Mouse (Mus musculus): ENCODE measurements at regions not wholly inside any gene's neighbourhood (a gene's known extent, or its start where the extent isn't known, plus 50 kb on each side); places are given as distances from the start of the nearest gene placed in this dataset.

DNA sequence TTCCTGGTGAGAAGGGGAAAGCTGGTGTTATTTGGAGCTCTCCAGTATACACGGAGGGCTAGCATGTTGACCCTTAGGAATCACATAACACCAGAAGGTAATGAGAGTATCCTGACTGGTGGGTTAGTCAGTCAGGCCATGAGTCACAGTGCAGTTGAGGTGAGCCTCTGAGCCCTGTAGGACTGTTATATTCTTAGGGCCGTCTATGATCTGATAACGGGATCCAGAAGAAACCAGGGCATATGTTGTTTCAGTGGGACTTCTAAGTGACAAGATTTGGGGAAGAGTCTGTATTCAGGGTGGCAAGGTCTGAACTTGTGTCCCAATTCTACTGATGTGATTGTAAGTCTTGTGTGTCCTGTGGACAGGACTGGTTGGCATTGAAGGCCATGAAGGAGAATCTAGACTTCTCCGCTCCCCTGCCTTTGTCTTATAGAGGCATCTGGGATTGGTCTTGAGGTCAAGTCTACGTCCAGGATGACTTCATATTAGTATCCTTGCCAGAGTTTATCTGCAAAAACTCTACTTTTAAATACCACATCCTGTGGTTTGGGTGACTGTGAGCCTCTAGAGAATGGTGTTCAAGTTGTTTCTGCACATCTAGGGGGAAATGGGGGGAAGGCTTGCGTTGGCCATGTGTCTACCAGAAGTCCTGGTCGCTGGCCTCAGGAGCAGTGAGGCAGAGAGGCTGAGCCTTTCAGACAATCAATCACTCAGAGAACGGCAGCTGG lies 71.2 kb downstream of the Itgb2l start:
- H3K9me3 ChIP-seq (replicated peaks; ENCODE audit: low read length): peaks cover 3% of the 10 kb centered on the region
- in situ Hi-C loops (cut with MboI; ENCODE audit: low pct_ligation_motif_present, low pct_unique_long_range_greater_than_20kb, low sequenced_read_pairs) (loop anchor here (5.0 kb wide), 1 partner anchor 95 kb away; the partner anchor contains the start of gene Pcp4), dilution Hi-C loops (cut with MboI; ENCODE audit: extremely low pct_ligation_motif_present, extremely low pct_unique_long_range_greater_than_20kb, low sequenced_read_pairs) (no loop called here)
- no peak overlapping the region for H3K4me3 ChIP-seq (replicated peaks in 1 of 3; ENCODE audit: low read depth in 2 of 3, low read length in 2 of 3, poor library complexity in 1 of 3)
- no peak for TF ChIP-seq MAFK (IDR thresholded peaks at IDR 0.05; ENCODE audit: insufficient replicate concordance, low read length)
- 0 out of 2 replicates have a peak, but pooled peaks have one; percentile 28 for TF ChIP-seq UBTF (IDR thresholded peaks at IDR 0.05; ENCODE audit: low read depth, low read length)
- TF ChIP-seq BHLHE40 (IDR thresholded peaks at IDR 0.05; ENCODE audit: low read depth, low read length): peak; percentile 40; the same call in 1 of the 2 replicates
- peak; percentile 45; the same call in 1 of the 2 replicates for TF ChIP-seq MEF2A (IDR thresholded peaks at IDR 0.05; ENCODE audit: borderline replicate concordance, low read depth, low read length)
- peak; percentile 43 for TF ChIP-seq IRF4 (IDR thresholded peaks at IDR 0.05; ENCODE audit: low read depth, low read length)
- no peak for TF ChIP-seq ZKSCAN1 (IDR thresholded peaks at IDR 0.05; ENCODE audit: borderline replicate concordance, low read depth, low read length)
- no peak for TF ChIP-seq CTCF (conservative IDR thresholded peaks at IDR 0.05 in 1 of 2, IDR thresholded peaks at IDR 0.05 in 1 of 2; ENCODE audit: low read depth in 2 of 2, low read length in 2 of 2)
- 0 out of 2 replicates have a peak, but pooled peaks have one; percentile 38 for TF ChIP-seq MYC (IDR thresholded peaks at IDR 0.05; ENCODE audit: low read depth, low read length)
- peak; percentile 65 for TF ChIP-seq ETS1 (conservative IDR thresholded peaks at IDR 0.05; ENCODE audit: low read depth, low read length)
- TF ChIP-seq TCF12 (IDR thresholded peaks at IDR 0.05; ENCODE audit: low read depth, low read length): peak; percentile 48; the same call in 1 of the 2 replicates
- TF ChIP-seq JUN (IDR thresholded peaks at IDR 0.05; ENCODE audit: insufficient read depth, low read depth, low read length): 0 out of 2 replicates have a peak, but pooled peaks have one; percentile 2
- peak; percentile 58 for TF ChIP-seq EP300 (IDR thresholded peaks at IDR 0.05; ENCODE audit: low read length)
- peak; percentile 64 for DNase-seq (ENCODE audit: extremely low read depth)
- H3K79me2 ChIP-seq (replicated peaks; ENCODE audit: control insufficient read depth, extremely low read depth, insufficient read depth, poor library complexity, severe bottlenecking): no peaks in the 10 kb centered on the region
- peaks cover 21 to 37% of the 10 kb centered on the region in 2 experiments for H3K4me1 ChIP-seq (ENCODE audit: control insufficient read depth in 1 of 2, insufficient read depth in 2 of 2)
- no peak overlapping the region for H3K27ac ChIP-seq (ENCODE audit: insufficient read depth, low read depth)
- no peaks in the 10 kb centered on the region for H3K36me3 ChIP-seq (replicated peaks in 1 of 2; ENCODE audit: control insufficient read depth in 1 of 2, insufficient read depth in 1 of 2, low read length in 1 of 2)
- H3K4me2 ChIP-seq (ENCODE audit: insufficient read depth, low read depth, poor library complexity, severe bottlenecking): peak overlapping the region; percentile 4; the same call in 1 of the 2 replicates
- H3K9ac ChIP-seq (ENCODE audit: insufficient read depth, low read depth): no peak overlapping the region
- no peaks in the 10 kb centered on the region for H3K27me3 ChIP-seq (replicated peaks)

DNA sequence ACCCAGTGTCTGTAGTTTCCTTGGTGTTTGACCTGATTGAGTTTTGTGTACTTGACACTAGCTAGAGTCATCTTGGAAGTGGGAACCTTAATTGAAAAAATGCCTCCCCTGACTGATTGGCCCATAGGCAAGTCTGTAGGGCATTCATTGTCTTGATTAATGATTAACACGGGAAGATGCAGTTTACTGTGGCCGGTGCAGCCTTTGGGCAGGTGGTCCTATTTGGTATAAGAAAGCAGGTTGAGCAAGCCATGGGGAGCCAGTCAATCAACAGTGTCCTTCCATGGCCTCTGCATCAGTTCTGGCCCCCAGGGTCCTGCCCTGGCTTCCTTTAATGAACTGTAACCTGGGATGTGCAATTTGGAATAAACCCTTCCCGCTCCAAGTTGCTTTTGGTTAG lies 72.3 kb downstream of the Itgb2l start:
- in situ Hi-C loops (cut with MboI; ENCODE audit: low pct_ligation_motif_present, low pct_unique_long_range_greater_than_20kb, low sequenced_read_pairs): loop anchor here (5.0 kb wide), 1 partner anchor 96 kb away; the partner anchor contains the start of gene Pcp4
- H3K27ac ChIP-seq (ENCODE audit: insufficient read depth, low read depth): no peak overlapping the region
- H3K4me1 ChIP-seq (ENCODE audit: control insufficient read depth in 1 of 2, insufficient read depth in 2 of 2): peaks cover 20 to 37% of the 10 kb centered on the region in 2 experiments
- DNase-seq (ENCODE audit: extremely low read depth): no peak
- H3K9ac ChIP-seq (ENCODE audit: insufficient read depth, low read depth): no peak overlapping the region
- dilution Hi-C loops (cut with MboI; ENCODE audit: extremely low pct_ligation_motif_present, extremely low pct_unique_long_range_greater_than_20kb, low sequenced_read_pairs): no loop called here
- no peak overlapping the region for H3K4me3 ChIP-seq (replicated peaks in 1 of 3; ENCODE audit: low read depth in 2 of 3, low read length in 2 of 3, poor library complexity in 1 of 3)
- no peaks in the 10 kb centered on the region for H3K27me3 ChIP-seq (replicated peaks)
- no peaks in the 10 kb centered on the region for H3K36me3 ChIP-seq (replicated peaks in 1 of 2; ENCODE audit: control insufficient read depth in 1 of 2, insufficient read depth in 1 of 2, low read length in 1 of 2)
- no peak overlapping the region for H3K4me2 ChIP-seq (ENCODE audit: insufficient read depth, low read depth, poor library complexity, severe bottlenecking)
- H3K79me2 ChIP-seq (replicated peaks; ENCODE audit: control insufficient read depth, extremely low read depth, insufficient read depth, poor library complexity, severe bottlenecking): no peaks in the 10 kb centered on the region
- no peak for TF ChIP-seq USF2 (conservative IDR thresholded peaks at IDR 0.05; ENCODE audit: low read depth, low read length)
- no peak for TF ChIP-seq MYC (IDR thresholded peaks at IDR 0.05; ENCODE audit: low read depth, low read length)
- no peak for TF ChIP-seq JUN (IDR thresholded peaks at IDR 0.05; ENCODE audit: insufficient read depth, low read depth, low read length)
- TF ChIP-seq CHD2 (IDR thresholded peaks at IDR 0.05; ENCODE audit: low read length): no peak
- no peak for TF ChIP-seq PAX5 (IDR thresholded peaks at IDR 0.05; ENCODE audit: low read length)
- TF ChIP-seq ZKSCAN1 (IDR thresholded peaks at IDR 0.05; ENCODE audit: borderline replicate concordance, low read depth, low read length): no peak
- no peak for TF ChIP-seq NELFE (IDR thresholded peaks at IDR 0.05; ENCODE audit: low read depth, low read length)
- no peak for TF ChIP-seq HCFC1 (IDR thresholded peaks at IDR 0.05; ENCODE audit: low read depth, low read length)
- peaks cover 3% of the 10 kb centered on the region for H3K9me3 ChIP-seq (replicated peaks; ENCODE audit: low read length)

All from CH12.LX (cell line).